Mouse (Mus musculus) midbrain, postnatal 0 days (tissue): ENCODE results near the gene Slco2a1. TPM values are rescaled to one million over a fixed set of nuclear protein-coding genes. Genes with fewer than 3 reads are reported as not detected.

Source experiments
- ATAC-seq: fragments of 200-750 bp; cut with Nextera tagmentation; 2 replicates; pipeline ENCODE4 v1.8.0; 2017; ENCODE audit warnings: moderate number of reproducible peaks, mild to moderate bottlenecking, moderate TSS enrichment, moderate library complexity; ENCODE audit not compliant: low FRiP score
- DNase-seq: peaks from one replicate; pipeline ENCODE4 v3.0.0-alpha.2; 2015; ENCODE audit warnings: low spot score
- H3K27ac ChIP-seq: fragments of 300-500 bp; sonication (generic); 2 replicates; pipeline ENCODE4 v1.5.1; 2014; ENCODE audit warnings: low read depth, mild to moderate bottlenecking, low read length, mixed read lengths
- H3K27me3 ChIP-seq: fragments of 300-500 bp; sonication (generic); 2 replicates; pipeline ENCODE4 v1.6.1; 2014; ENCODE audit warnings: low read length, control low read depth, mixed read lengths; ENCODE audit not compliant: insufficient read depth
- H3K36me3 ChIP-seq: fragments of 300-500 bp; sonication (generic); 2 replicates; pipeline ENCODE4 v1.6.1; 2014; ENCODE audit warnings: low read length, control low read depth, mixed read lengths; ENCODE audit not compliant: insufficient read depth
- H3K4me1 ChIP-seq: fragments of 300-500 bp; sonication (generic); 2 replicates; pipeline ENCODE4 v1.6.1; 2014; ENCODE audit warnings: mild to moderate bottlenecking, control low read depth, antibody characterized with exemption, low read length, mixed read lengths; ENCODE audit not compliant: insufficient read depth
- H3K4me2 ChIP-seq: fragments of 300-500 bp; sonication (generic); 2 replicates; pipeline ENCODE4 v1.6.1; 2014; ENCODE audit warnings: low read depth, mild to moderate bottlenecking, low read length, mixed read lengths; ENCODE audit not compliant: poor library complexity, severe bottlenecking
- H3K4me3 ChIP-seq: fragments of 300-500 bp; sonication (generic); 2 replicates; pipeline ENCODE4 v1.5.1; 2014; ENCODE audit warnings: low read depth, mild to moderate bottlenecking, low read length, moderate library complexity
- H3K9ac ChIP-seq: fragments of 300-500 bp; sonication (generic); replicated peaks from 2 replicates; pipeline ENCODE4 v1.6.1; 2014; ENCODE audit warnings: mild to moderate bottlenecking, low read length, moderate library complexity, mixed read lengths; ENCODE audit not compliant: poor library complexity, severe bottlenecking
- H3K9me3 ChIP-seq: fragments of 300-500 bp; sonication (generic); 2 replicates; pipeline ENCODE4 v1.6.1; 2016; ENCODE audit warnings: low read length, control low read depth
- CTCF ChIP-seq: IDR thresholded peaks from 2 replicates; pipeline ENCODE4 v1.5.1; 2016; ENCODE audit warnings: antibody characterized with exemption, mild to moderate bottlenecking
- WGBS: fragments of 180-500 bp; shearing (Covaris S2); extraction: QIAGEN DNeasy Blood & Tissue Kit; methylation state at CpG from one replicate; pipeline ENCODE4 v1.1.7; 2014; 5-methylcytosine and 5-hydroxymethylcytosine counted together
- polyA plus RNA-seq: library from polyadenylated mRNA; unstranded; fragments of >200 nt; fragmentation: Nextera tagmentation; extraction: Ambion mirVana; gene quantifications from 2 replicates; pipeline ENCODE4 v1.2.1, GENCODE M21; 2015
- total RNA-seq: library from RNA; depleted of rRNA; stranded (reverse); fragments of >200 nt; gene quantifications from 2 replicates; pipeline ENCODE4 v1.2.3, GENCODE M21; 2014

Gene Slco2a1
- total and polyA plus RNA-seq, 2 experiments from 2014 or later: 4.2 to 9.3 TPM

GRCm38 (mm10) chr9:102980420-102980819 lies 8.1 kb upstream of the Slco2a1 start:
- H3K4me1 ChIP-seq: no peaks in the 10 kb centered on the region
- 91% methylated on average over 5 of the region's 5 CpGs for WGBS
- no peaks in the 10 kb centered on the region for H3K36me3 ChIP-seq
- no peak for TF ChIP-seq CTCF
- H3K9me3 ChIP-seq: no peaks in the 10 kb centered on the region
- ATAC-seq (no peak), DNase-seq (no peak)
- H3K9ac ChIP-seq: no peak overlapping the region
- H3K4me3 ChIP-seq: no peak overlapping the region
- H3K27ac ChIP-seq: no peak overlapping the region
- H3K27me3 ChIP-seq: no peaks in the 10 kb centered on the region
- no peak overlapping the region for H3K4me2 ChIP-seq

- H3K4me3 ChIP-seq: no peak overlapping the region
- ATAC-seq (no peak), DNase-seq (no peak)
- no peak for TF ChIP-seq CTCF
- no peaks in the 10 kb centered on the region for H3K36me3 ChIP-seq
- H3K9me3 ChIP-seq: no peaks in the 10 kb centered on the region
- no peak overlapping the region for H3K9ac ChIP-seq
- no peaks in the 10 kb centered on the region for H3K27me3 ChIP-seq
- H3K27ac ChIP-seq: no peak overlapping the region
- no peaks in the 10 kb centered on the region for H3K4me1 ChIP-seq
- no peak overlapping the region for H3K4me2 ChIP-seq
- WGBS: 88% methylated on average over 2 of the region's 2 CpGs
Measured at GRCm38 (mm10) chr9:102981791-102982190, 6.7 kb upstream of the Slco2a1 start.

- Histone ChIP-seq H3K9me3 (no peaks in the 10 kb centered on the region), H3K9ac (no peak overlapping the region), H3K4me2 (no peak overlapping the region), H3K36me3 (no peaks in the 10 kb centered on the region), H3K27me3 (no peaks in the 10 kb centered on the region), H3K27ac (no peak overlapping the region), H3K4me1 (no peaks in the 10 kb centered on the region), H3K4me3 (no peak overlapping the region)
- TF ChIP-seq CTCF: no peak
- 87% methylated on average over 3 of the region's 3 CpGs for WGBS
- ATAC-seq: no peak
- no peak for DNase-seq
Measured at GRCm38 (mm10) chr9:102982376-102982775, 6.1 kb upstream of the Slco2a1 start.

DNA sequence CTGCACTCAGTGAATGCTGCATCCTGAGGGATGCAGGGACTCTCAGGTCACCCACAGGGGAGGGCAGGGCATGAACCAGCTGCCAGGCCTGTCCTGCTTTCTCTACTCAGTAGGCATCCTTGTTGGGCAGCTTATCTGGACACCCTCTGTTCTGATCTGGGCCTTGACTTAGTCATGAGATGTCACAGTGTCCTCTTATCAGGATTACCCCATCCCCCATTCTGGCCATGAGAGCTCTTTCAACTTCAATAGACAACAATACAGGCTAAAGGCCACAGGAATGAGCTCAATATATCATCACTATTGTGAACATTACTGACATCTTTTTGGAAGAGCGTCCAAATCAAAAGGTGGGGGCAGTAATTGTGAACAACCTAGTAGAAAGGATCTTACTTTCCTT lies 3.4 kb upstream of the Slco2a1 start:
- WGBS: 77% methylated on average over 1 of the region's 1 CpGs
- H3K9ac ChIP-seq: no peak overlapping the region
- H3K27me3 ChIP-seq: no peaks in the 10 kb centered on the region
- ATAC-seq (no peak), DNase-seq (no peak)
- H3K4me1 ChIP-seq: peaks cover 4% of the 10 kb centered on the region; the same call in 1 of the 2 replicates
- H3K27ac ChIP-seq: no peak overlapping the region
- no peak overlapping the region for H3K4me2 ChIP-seq
- no peaks in the 10 kb centered on the region for H3K36me3 ChIP-seq
- no peak for TF ChIP-seq CTCF
- H3K9me3 ChIP-seq: no peaks in the 10 kb centered on the region
- no peak overlapping the region for H3K4me3 ChIP-seq

- H3K27ac ChIP-seq: no peak overlapping the region
- no peak for TF ChIP-seq CTCF
- ATAC-seq (no peak), DNase-seq (no peak)
- no peaks in the 10 kb centered on the region for H3K27me3 ChIP-seq
- WGBS: 48% methylated on average over 4 of the region's 4 CpGs
- H3K4me3 ChIP-seq: no peak overlapping the region
- no peaks in the 10 kb centered on the region for H3K9me3 ChIP-seq
- H3K4me1 ChIP-seq: peaks cover 10% of the 10 kb centered on the region; the same call in 1 of the 2 replicates
- H3K4me2 ChIP-seq: no peak overlapping the region
- H3K36me3 ChIP-seq: no peaks in the 10 kb centered on the region
- no peak overlapping the region for H3K9ac ChIP-seq
Measured at GRCm38 (mm10) chr9:102985939-102986338, 2.6 kb upstream of the Slco2a1 start.

DNA sequence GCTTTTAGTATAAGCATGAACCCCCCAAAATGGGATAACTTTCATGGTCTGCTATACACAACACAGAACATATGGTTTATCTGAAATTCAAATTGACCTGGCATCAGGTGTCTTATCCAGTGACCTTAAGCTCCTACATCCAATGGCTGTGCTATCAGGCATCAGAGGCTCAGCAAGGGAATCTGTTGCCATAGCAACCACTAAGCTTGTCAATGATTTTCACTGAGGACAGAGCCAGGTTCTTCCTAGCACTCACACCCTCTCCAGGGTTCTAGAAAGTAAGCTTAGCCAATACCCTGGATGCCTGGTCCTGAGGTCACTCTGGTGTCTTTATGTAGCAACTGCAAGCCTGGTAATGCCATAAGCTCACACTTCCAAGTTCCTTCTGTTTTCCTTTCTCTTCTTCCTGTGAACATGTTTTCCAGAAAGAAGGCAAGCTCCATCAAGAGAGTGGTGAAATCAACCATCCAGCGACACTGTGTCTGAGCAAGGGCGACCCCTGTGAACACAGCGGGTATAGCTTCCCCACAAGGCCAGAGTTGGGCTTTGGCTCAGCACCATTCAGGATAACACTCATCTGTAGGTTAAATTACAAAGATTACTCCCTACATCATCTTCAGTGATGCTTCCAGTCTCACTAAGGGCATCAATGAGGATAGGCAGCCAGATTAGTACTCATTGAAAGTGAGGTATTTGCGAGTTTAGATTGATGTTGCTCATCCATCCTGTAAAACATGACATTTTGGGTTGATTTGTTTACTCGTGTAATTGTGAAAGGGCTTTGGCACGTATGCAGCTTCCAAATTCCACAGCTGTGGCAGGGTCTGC lies 2.0 kb downstream of the Slco2a1 start:
- H3K27me3 ChIP-seq: no peaks in the 10 kb centered on the region
- peak overlapping the region; percentile 19; the same call in 1 of the 2 replicates for H3K27ac ChIP-seq
- no peaks in the 10 kb centered on the region for H3K36me3 ChIP-seq
- peak; percentile 52 for TF ChIP-seq CTCF
- H3K4me1 ChIP-seq: peaks cover 11% of the 10 kb centered on the region; the same call in 1 of the 2 replicates
- no peaks in the 10 kb centered on the region for H3K9me3 ChIP-seq
- no peak overlapping the region for H3K9ac ChIP-seq
- DNase-seq (peak; percentile 79), ATAC-seq (peak; percentile 60; the same call in 1 of the 2 replicates)
- H3K4me2 ChIP-seq: no peak overlapping the region
- 44% methylated on average over 6 of the region's 6 CpGs for WGBS
- no peak overlapping the region for H3K4me3 ChIP-seq
